Mouse (Mus musculus) G1E (cell line): ENCODE measurements around the gene Slc43a1.

Source experiments
- CTCF ChIP-seq: IDR thresholded peaks from 2 replicates; pipeline ENCODE4 v1.5.1; 2012; ENCODE audit warnings: low read depth, low read length, inconsistent platforms, mixed read lengths
- GATA2 ChIP-seq: IDR thresholded peaks from 2 replicates; pipeline ENCODE4 v1.6.1; 2012; ENCODE audit warnings: low read depth, low read length, inconsistent platforms, borderline replicate concordance

DNA sequence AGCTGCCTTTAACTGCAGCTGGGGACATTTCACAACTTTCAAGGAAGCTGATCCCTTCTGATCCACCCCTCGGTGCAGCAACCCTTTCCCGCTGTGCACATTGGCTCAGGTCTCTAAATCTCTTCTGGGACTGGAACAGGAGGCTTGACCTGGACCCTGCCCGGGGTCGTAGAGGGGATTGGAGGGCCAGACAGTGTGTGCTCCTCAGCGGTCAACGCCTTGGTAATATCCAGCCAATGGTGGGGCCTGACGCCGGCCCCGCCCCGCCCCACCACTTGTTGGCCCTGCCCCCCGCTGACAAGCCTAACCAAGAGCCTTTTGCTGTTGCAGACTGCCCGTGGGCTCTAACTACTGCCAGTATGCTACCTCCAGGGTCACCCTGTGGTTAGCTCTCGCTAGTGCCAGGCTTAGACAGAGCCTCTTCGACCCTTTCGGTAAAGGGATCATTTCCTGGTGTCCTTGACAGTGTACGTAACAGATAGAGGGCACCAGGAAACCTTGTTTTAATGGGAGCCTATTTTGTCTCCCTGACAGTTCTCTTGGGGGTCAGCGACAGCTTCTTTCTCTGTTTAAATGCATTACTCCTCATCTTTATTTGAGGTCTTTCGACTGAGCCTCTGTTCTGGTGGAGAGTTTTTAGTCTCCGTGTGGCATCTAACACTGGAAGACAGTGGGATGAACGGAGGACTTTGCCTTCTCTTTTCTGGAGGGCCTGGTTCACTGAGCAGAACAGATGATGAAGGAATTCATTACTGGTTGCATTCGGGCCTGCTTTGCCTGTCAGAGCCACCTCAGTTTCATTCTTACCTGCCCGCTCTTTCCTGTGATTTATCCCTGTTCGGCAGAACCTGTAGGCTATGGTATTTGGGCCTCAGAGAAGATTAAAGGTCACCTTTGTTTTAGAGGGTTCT lies 12.7 kb downstream of the Slc43a1 start:
- TF ChIP-seq CTCF (no peak), GATA2 (no peak)
